Mouse (Mus musculus) liver, embryonic 12.5 days (tissue): ENCODE data around the gene Rhof. TPM values are rescaled to one million over a fixed set of nuclear protein-coding genes. Genes with fewer than 3 reads are reported as not detected.

ENCODE experiments used
- ATAC-seq: fragments of 200-750 bp; cut with Nextera tagmentation; 2 replicates; pipeline ENCODE4 v1.8.0; 2017; ENCODE audit warnings: moderate number of reproducible peaks, mild to moderate bottlenecking, moderate library complexity
- H3K27ac ChIP-seq: fragments of 300-500 bp; sonication (generic); 2 replicates; pipeline ENCODE4 v1.5.1; 2016; ENCODE audit warnings: mild to moderate bottlenecking
- H3K27me3 ChIP-seq: fragments of 300-500 bp; sonication (generic); replicated peaks from 2 replicates; pipeline ENCODE4 v1.6.1; 2016; ENCODE audit warnings: mild to moderate bottlenecking, moderate library complexity
- H3K36me3 ChIP-seq: fragments of 300-500 bp; sonication (generic); 2 replicates; pipeline ENCODE4 v1.6.1; 2016; ENCODE audit warnings: mild to moderate bottlenecking, moderate library complexity
- H3K4me1 ChIP-seq: fragments of 300-500 bp; sonication (generic); 2 replicates; pipeline ENCODE4 v1.6.1; 2016
- H3K4me2 ChIP-seq: fragments of 300-500 bp; sonication (generic); 2 replicates; pipeline ENCODE4 v1.6.1; 2016; ENCODE audit warnings: mild to moderate bottlenecking, moderate library complexity
- H3K4me3 ChIP-seq: fragments of 300-500 bp; sonication (generic); 2 replicates; pipeline ENCODE4 v1.5.1; 2016; ENCODE audit warnings: mild to moderate bottlenecking, moderate library complexity
- H3K9ac ChIP-seq: fragments of 300-500 bp; sonication (generic); 2 replicates; pipeline ENCODE4 v1.6.1; 2016; ENCODE audit warnings: mild to moderate bottlenecking, moderate library complexity
- H3K9me3 ChIP-seq: fragments of 300-500 bp; sonication (generic); replicated peaks from 2 replicates; pipeline ENCODE4 v1.6.1; 2016; ENCODE audit warnings: mild to moderate bottlenecking, moderate library complexity
- whole genome bisulfite sequencing: fragments of 180-500 bp; shearing (Covaris S2); methylation state at CpG from one replicate; pipeline ENCODE4 v1.1.7; 2016; ENCODE audit not compliant: insufficient replicate concordance; 5-methylcytosine and 5-hydroxymethylcytosine counted together
- polyA plus RNA-seq: library from polyadenylated mRNA; unstranded; fragments of >200 nt; fragmentation: Nextera tagmentation; extraction: Ambion mirVana; gene quantifications from 2 replicates; pipeline ENCODE4 v1.2.1, GENCODE M21; 2016

Rhof gene
- polyA plus RNA-seq, 1 experiment from 2014 or later, result 4.8 TPM

DNA sequence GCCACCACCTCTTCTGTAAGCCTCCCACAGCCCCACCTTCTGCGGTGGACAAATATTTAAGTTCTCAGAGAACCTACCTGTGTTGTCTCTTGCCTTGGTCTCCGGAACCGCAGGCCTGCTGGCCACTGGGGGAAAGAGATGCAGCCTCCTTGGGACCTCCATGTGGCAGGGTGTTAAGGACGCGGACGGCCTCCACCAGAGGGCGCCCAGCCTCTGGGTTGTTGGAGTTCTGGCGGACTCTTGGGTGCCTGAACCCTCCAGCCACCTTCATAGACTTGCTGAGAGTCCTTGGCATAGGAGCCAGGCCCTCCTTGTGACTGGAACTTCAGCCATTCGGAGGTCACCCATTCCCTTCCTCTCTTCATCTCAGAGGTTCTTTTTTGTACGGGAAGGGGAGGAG is 15.2 kb downstream of the Rhof start:
- peaks cover 37% of the 10 kb centered on the region for H3K4me1 ChIP-seq
- H3K27me3 ChIP-seq, result no peaks in the 10 kb centered on the region
- H3K4me3 ChIP-seq, result no peak overlapping the region
- H3K36me3 ChIP-seq, result peaks cover 56% of the 10 kb centered on the region
- H3K27ac ChIP-seq, result 0 out of 2 replicates have a peak overlapping the region, but pooled peaks have one; percentile 19
- ATAC-seq, result peak; percentile 67
- 15% methylated on average over 10 of the region's 10 CpGs for WGBS
- H3K9me3 ChIP-seq, result 0 out of 2 replicates have a peak, but pooled peaks cover 3% of the 10 kb centered on the region
- no peak overlapping the region for H3K9ac ChIP-seq
- no peak overlapping the region for H3K4me2 ChIP-seq

DNA sequence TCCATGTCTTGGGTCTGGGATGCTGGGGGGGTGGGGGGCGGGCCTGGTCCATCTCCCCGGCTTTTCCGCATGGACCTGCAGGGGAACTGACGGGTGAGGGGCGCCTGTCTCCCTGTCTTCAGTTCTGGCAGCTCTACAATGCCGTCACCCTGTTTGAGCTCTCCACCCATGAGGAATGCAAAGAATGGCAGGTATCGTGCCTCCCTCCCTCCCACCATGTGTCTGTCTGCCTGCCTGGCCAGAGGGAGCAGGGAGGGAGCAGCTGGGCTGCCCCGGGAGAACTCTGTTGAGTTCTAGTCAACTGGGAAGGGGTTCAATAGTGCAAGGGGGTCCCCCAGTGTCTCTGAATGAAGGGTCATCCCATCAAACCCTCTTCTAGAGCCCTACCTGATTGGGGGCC is 16.4 kb downstream of the Rhof start:
- Histone ChIP-seq H3K36me3 (peaks cover 65% of the 10 kb centered on the region), H3K4me1 (peaks cover 37% of the 10 kb centered on the region)

DNA sequence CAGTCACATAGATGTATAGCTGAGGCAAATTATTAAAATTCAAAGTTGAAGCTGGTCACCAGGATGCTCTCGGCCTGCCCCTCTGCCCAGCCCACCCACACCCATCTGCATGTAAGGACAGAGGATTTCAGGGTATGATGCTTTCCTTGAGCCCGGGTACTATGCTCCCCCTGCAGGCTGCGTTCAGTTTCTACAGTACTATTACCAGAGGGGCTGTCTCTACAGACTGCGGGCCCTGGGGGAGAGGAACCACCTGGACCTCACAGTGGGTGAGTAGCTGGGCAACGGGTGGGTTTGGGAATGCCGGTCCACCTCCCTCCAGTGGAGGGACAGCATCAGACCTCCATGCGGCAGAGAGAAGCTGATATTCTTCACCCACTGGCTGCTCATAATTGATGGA is 17.6 kb downstream of the Rhof start:
- H3K27ac ChIP-seq, result no peak overlapping the region
- peaks cover 30% of the 10 kb centered on the region for H3K4me1 ChIP-seq
- ATAC-seq, result no peak
- H3K27me3 ChIP-seq, result no peaks in the 10 kb centered on the region
- whole genome bisulfite sequencing, result 54% methylated on average over 7 of the region's 7 CpGs
- H3K9me3 ChIP-seq, result no peaks in the 10 kb centered on the region
- H3K4me2 ChIP-seq, result no peak overlapping the region
- H3K4me3 ChIP-seq, result no peak overlapping the region
- peaks cover 73% of the 10 kb centered on the region for H3K36me3 ChIP-seq
- no peak overlapping the region for H3K9ac ChIP-seq

More for the DNA sequence above, 16.4 kb downstream of the Rhof start:
- ATAC-seq, result no peak
- no peaks in the 10 kb centered on the region for H3K9me3 ChIP-seq
- no peak overlapping the region for H3K4me2 ChIP-seq
- H3K9ac ChIP-seq, result no peak overlapping the region
- H3K27ac ChIP-seq, result no peak overlapping the region
- no peaks in the 10 kb centered on the region for H3K27me3 ChIP-seq
- no peak overlapping the region for H3K4me3 ChIP-seq
- WGBS, result 81% methylated on average over 8 of the region's 8 CpGs

GRCm38 (mm10) chr5:123114109-123114508 is 18.4 kb downstream of the Rhof start:
- H3K4me2 ChIP-seq, result no peak overlapping the region
- H3K27ac ChIP-seq, result 0 out of 2 replicates have a peak overlapping the region, but pooled peaks have one; percentile 1
- no peak for ATAC-seq
- WGBS, result 71% methylated on average over 11 of the region's 11 CpGs
- H3K36me3 ChIP-seq, result peaks cover 78% of the 10 kb centered on the region
- H3K4me3 ChIP-seq, result no peak overlapping the region
- H3K9me3 ChIP-seq, result no peaks in the 10 kb centered on the region
- no peak overlapping the region for H3K9ac ChIP-seq
- H3K27me3 ChIP-seq, result no peaks in the 10 kb centered on the region
- H3K4me1 ChIP-seq, result peaks cover 30% of the 10 kb centered on the region

DNA sequence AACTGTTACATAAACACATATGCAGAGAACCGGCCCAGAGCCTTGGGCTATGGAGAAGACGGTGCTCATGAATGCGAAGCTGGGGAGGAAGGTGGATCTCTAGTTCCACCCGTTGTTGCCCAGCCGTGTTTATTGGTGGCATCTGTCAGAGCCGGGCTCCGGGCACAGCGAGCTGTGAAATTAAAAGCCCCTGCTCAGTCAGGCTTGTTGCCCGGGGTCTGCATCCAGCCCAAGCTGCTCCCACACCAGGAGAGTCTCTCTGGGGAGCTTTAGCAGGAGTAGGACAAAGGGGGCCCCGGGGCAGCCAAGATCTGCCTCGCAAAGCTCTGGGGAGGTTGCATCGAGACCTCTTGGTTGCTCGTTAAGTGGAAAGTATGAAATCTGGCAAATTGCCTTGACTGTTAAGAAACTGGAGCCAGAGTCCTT is 22.2 kb downstream of the Rhof start:
- Histone ChIP-seq H3K27me3 (no peaks in the 10 kb centered on the region), H3K4me2 (no peak overlapping the region), H3K9ac (no peak overlapping the region), H3K9me3 (no peaks in the 10 kb centered on the region), H3K27ac (no peak overlapping the region), H3K36me3 (peaks cover 67% of the 10 kb centered on the region), H3K4me1 (peaks cover 13% of the 10 kb centered on the region), H3K4me3 (no peak overlapping the region)
- no peak for ATAC-seq
- 86% methylated on average over 13 of the region's 13 CpGs for WGBS

DNA sequence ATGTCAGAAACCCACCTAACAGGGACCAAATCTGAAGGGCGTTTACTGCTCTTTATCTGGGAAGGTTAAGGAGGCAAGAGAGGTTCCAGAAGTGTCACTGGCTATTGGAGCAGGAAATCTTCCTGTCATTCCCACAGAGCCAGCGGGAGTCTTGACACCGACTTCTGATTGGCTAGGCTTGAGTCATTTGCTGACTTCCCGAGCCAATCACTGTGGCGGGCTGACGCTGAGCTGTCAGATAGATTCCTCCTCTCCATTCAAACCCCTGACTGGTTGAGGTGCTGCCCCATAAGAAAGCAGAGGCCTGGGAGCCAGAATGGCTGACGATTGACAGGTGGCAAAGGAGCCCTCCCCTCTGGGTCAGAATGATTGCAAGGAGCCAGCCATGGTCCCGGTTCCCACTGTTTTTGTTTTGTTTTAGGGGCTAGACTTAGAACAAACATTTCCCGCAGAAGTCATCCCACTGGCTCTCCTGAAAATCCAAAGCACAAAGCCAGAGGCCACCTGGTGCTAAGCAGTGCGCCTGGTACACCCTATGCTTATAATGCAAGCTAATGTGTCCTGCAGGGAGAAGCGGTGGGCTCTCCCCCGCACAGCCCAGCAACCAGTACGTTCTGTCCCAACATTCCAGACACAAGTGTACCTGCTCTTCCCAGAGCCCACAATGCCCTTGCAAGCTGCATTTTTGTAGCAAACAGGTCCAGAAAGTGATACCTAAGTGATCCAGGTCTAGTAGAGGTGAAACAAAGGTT is 22.9 kb downstream of the Rhof start:
- no peaks in the 10 kb centered on the region for H3K27me3 ChIP-seq
- no peak overlapping the region for H3K27ac ChIP-seq
- H3K4me1 ChIP-seq, result peaks cover 13% of the 10 kb centered on the region
- no peak for ATAC-seq
- H3K4me2 ChIP-seq, result peak overlapping the region; percentile 2; the same call in 1 of the 2 replicates
- H3K9me3 ChIP-seq, result no peaks in the 10 kb centered on the region
- WGBS, result 60% methylated on average over 13 of the region's 13 CpGs
- H3K9ac ChIP-seq, result no peak overlapping the region
- H3K36me3 ChIP-seq, result peaks cover 67% of the 10 kb centered on the region
- no peak overlapping the region for H3K4me3 ChIP-seq

DNA sequence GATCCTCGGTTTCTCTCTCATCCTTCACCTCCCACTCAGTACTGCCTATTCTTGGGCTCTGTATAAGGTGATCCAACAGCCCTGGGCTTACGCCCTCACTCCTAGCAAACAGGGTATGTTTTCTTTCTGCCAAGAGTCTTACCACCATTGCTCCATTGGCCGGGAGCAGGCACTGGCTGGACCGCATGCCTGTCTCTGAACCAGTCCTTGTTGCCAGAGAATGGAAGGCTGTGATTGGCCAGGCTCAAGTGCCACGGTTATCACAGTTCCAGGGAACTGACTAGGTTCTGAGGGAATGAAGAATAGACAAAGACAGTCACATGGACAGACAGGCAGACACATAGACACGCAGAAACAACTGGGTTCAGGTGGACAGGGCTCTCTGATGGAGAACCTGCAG is 27.7 kb downstream of the Rhof start:
- Histone ChIP-seq H3K27me3 (no peaks in the 10 kb centered on the region), H3K4me1 (peaks cover 13% of the 10 kb centered on the region), H3K36me3 (peaks cover 82% of the 10 kb centered on the region), H3K4me3 (no peak overlapping the region), H3K9me3 (no peaks in the 10 kb centered on the region), H3K4me2 (no peak overlapping the region), H3K27ac (no peak overlapping the region), H3K9ac (no peak overlapping the region)
- no peak for ATAC-seq
- 82% methylated on average over 6 of the region's 6 CpGs for WGBS

GRCm38 (mm10) chr5:123103556-123103955 is 28.9 kb downstream of the Rhof start:
- H3K27me3 ChIP-seq, result no peaks in the 10 kb centered on the region
- H3K4me3 ChIP-seq, result no peak overlapping the region
- no peak overlapping the region for H3K9ac ChIP-seq
- H3K27ac ChIP-seq, result no peak overlapping the region
- no peak overlapping the region for H3K4me2 ChIP-seq
- 86% methylated on average over 8 of the region's 8 CpGs for whole genome bisulfite sequencing
- peaks cover 7% of the 10 kb centered on the region; the same call in 1 of the 2 replicates for H3K4me1 ChIP-seq
- H3K36me3 ChIP-seq, result peaks cover 90% of the 10 kb centered on the region
- H3K9me3 ChIP-seq, result no peaks in the 10 kb centered on the region
- ATAC-seq, result no peak

DNA sequence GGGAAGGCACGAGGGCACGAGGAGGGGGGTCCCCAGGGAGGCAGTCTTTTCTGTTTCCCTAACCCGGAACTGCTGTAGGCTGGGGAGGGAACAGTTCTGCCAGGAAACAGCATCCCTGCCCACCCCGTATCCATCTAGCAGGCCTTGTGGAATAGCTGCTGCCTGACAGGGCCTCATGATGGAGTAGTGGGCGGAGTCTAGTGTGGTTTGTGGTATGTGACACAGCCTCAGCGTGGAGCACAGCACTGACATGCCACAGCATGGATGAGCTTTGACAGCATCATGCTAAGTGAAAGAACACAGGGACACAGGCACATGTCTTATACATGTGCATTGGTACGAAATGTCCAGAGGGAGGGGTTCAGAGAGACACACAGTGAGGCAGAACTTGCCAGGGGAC is 30.1 kb downstream of the Rhof start:
- Histone ChIP-seq H3K4me3 (no peak overlapping the region), H3K9ac (no peak overlapping the region), H3K27me3 (no peaks in the 10 kb centered on the region), H3K9me3 (no peaks in the 10 kb centered on the region), H3K4me2 (no peak overlapping the region), H3K36me3 (peaks cover 96% of the 10 kb centered on the region), H3K4me1 (peaks cover 11% of the 10 kb centered on the region), H3K27ac (no peak overlapping the region)
- ATAC-seq, result no peak
- 62% methylated on average over 7 of the region's 7 CpGs for WGBS

DNA sequence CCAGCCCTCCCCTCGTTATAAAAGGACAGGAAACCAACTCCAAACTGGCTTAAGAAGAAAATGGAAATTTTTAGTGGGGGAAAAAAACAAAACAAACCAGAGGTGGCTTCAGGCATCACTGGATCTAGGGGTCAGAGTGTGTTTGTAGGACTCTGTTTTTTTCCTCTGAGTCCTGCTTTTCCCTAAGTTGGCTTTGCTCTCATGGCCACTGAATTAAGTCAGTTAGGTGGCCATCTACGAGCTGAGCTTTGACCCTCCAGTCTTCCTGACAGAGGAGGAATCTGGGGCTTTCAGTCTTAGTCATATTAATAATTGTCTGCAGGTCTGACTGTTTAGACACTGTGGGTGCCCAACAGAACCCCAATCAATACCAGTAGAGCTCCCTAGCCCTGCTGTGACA is 34.0 kb downstream of the Rhof start:
- H3K27ac ChIP-seq, result 0 out of 2 replicates have a peak overlapping the region, but pooled peaks have one; percentile 38
- ATAC-seq, result no peak

GRCm38 (mm10) chr5:123096299-123096698 is 36.2 kb downstream of the Rhof start:
- ATAC-seq, result no peak
- peak overlapping the region; percentile 98 for H3K27ac ChIP-seq
- no peak overlapping the region for H3K4me3 ChIP-seq
- no peaks in the 10 kb centered on the region for H3K27me3 ChIP-seq
- H3K4me2 ChIP-seq, result no peak overlapping the region
- no peaks in the 10 kb centered on the region for H3K9me3 ChIP-seq
- 85% methylated on average over 8 of the region's 8 CpGs for WGBS
- peaks cover 62% of the 10 kb centered on the region for H3K4me1 ChIP-seq
- H3K9ac ChIP-seq, result no peak overlapping the region
- peaks cover 50% of the 10 kb centered on the region for H3K36me3 ChIP-seq

More for the DNA sequence above, 34.0 kb downstream of the Rhof start:
- Histone ChIP-seq H3K9me3 (no peaks in the 10 kb centered on the region), H3K4me2 (no peak overlapping the region), H3K36me3 (peaks cover 71% of the 10 kb centered on the region), H3K4me1 (peaks cover 50% of the 10 kb centered on the region), H3K9ac (no peak overlapping the region), H3K27me3 (no peaks in the 10 kb centered on the region), H3K4me3 (no peak overlapping the region)
- WGBS, result 74% methylated on average over 2 of the region's 2 CpGs

DNA sequence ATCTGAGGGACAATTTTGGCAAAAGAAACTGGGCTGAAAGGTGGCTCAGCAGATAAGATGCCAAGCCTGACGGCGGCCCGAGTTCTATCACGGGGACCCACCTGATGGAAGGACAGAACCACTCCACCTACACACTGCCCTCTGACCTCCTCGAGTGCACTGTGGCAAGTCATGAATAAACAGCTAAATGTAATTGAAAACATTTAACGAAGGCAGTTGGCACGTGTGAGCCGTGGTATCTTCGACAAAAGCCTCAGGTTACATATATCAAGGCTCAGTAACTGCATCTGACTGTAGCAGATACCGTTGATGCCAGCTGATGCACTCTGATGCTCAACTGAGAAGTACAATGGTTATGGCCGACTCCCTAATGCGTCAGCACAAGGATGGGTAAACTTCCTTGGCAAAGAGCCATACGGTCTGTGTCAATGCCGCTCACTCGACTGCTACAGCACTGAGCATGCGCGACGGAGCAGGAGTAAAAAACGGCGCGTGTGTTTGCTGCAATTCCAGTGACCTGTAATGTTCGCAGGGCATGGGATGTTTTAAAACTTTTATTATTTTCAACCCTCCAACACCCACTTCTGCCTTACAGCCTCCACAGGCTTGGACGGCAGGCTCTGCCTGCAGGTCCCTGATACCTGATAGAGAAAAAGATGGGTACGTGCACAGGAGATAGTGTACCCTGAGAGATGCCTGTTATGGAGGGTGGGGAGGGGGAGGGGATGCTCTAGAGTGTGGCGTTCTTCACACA is 38.1 kb downstream of the Rhof start:
- peak overlapping the region; percentile 66 for H3K4me2 ChIP-seq
- H3K27ac ChIP-seq, result peak overlapping the region; percentile 98
- H3K4me1 ChIP-seq, result peaks cover 81% of the 10 kb centered on the region
- H3K27me3 ChIP-seq, result no peaks in the 10 kb centered on the region
- H3K36me3 ChIP-seq, result peaks cover 38% of the 10 kb centered on the region
- no peaks in the 10 kb centered on the region for H3K9me3 ChIP-seq
- H3K9ac ChIP-seq, result peak overlapping the region; percentile 68
- 35% methylated on average over 25 of the region's 25 CpGs for WGBS
- peak; percentile 87 for ATAC-seq
- peak overlapping the region; percentile 25 for H3K4me3 ChIP-seq
